Mouse (Mus musculus): ENCODE measurements around the gene Lrba.

The Lrba gene

DNA sequence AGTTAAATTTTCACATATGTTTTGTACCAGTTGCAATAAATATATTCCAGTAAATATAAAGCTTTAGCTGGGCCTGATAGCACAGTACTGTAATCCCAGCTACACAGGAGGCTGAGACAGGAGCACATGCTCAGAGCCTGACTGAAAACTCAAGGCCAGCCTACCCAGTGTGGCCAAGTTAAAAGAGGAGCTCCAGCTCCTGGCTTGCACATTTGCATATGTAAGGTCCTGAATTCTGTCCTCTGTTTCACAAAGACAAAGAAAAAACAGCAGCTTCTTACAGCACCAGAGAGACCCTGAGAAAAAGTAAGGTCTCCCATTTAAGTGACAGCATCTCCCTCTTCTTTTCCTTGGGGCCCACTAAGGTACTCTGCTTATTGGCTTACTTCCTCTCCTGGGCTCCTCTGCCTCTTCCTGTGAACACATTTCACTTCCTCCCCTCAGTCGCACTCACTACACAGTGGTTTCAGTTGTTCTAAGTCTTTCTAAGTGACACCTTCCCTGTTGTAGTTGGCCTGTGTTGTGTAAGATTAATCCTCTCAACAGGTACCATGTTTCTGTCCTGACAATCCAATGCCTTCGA is 453.2 kb downstream of the Lrba start:
- DNase-seq (ENCODE audit: low read depth): peak; percentile 40

DNA sequence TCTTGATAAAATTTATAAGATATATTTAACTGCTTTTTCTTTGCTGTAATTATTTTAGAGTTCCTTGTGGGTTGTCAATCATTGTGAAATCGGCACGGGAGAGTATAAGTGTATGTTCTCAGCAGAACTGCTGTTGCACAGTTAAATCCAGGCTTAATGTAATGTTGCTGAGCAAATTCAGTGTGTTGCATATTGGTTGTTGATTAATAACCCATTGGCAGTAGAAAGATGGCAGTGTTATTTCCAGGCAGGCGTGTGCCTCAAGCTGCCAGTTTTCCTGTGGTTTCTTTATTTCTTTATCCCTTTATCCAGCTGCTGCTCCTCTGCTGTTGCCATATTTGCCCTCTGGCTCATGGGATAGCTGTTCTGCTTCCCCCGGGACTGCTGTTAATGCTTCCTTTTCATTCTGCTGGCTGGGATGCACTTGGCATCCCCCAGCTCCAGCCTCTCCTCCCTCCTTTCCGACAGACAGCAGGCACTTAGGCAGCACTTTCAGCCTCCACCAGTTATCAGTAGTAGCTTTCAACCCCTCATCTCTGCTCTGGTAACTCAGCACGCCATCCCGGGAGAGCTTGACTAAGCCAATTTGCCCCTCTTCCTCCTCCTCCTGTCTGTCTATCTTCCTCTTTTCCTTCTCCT is 463.2 kb downstream of the Lrba start:
- no peak for DNase-seq (ENCODE audit: low read depth)

DNA sequence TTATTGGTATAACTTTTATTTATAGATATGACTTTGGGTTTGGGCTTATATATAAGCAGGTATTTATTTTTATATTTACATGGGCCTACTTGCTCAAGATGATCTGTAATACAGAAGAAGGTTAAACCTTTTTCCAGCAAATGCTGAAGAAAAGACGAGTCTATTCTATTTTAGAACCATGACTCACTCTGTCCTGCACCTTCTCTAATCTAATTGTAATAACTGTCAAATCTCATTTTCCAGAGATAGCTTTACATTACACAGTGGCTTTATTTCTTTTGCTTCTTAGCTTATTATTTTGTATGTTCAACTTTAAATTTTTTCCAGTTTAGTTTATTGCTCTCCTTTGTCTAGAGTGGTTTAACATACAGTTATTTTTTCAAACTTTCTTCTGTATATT is 464.0 kb downstream of the Lrba start:
- no peak for DNase-seq (ENCODE audit: low read depth)

DNA sequence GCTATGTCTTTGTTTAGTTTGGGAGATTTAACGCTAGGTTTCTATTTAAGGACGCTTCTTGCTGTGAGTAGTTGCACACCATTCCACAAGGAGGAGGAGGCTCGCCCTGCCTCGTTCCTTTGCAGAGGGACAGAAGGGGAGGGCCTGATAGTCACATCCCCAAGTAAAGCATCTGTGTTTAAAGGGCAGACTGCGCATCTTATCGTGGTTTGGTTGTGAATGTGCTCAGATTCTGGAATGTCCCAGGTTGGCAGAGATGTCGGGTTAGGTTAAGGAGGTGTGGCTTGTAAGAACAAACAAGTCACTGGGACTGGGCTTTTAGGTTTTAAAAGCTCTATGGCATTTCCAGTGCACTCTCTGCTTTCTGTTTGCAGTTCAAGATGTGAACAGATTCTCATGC is 464.8 kb downstream of the Lrba start:
- no peak for DNase-seq (ENCODE audit: low read depth)

DNA sequence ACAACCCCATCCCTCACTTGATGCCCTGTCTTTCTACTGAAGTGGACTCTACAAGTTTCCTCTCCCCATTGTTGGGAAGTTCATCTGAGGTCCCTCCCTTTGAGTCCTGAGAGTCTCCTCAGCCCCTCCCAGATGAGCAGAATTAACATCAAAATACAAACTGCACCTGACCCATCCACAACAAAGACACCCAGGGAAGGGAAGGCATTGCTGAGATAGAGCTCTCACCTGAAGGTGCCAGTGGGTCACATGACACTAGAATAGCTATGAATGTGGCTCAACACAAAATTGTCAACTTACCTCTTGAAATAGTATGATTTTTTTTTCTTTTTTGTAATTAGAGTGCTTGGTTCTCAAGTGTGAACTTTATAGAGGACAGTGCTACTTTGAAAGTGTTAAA is 468.3 kb downstream of the Lrba start:
- DNase-seq (ENCODE audit: low read depth): no peak

DNA sequence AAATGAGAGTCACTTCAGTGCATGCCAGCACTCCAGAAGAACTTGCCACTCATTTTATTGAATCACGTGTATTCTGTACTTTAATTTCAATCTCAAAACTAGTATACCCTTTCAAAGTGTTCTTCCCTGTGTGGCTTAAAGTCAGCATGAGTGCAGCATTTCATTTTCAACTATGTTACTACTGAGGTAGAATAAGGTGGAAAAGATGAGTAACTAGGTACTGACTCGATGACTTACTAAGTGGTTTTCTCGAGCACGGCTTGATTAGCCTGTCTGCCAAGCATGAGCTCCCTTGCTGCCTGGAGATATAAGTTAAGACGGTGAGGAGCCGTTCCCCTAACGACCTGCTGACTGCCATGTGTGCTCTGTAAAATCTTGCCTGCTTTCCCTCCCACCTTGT is 469.1 kb downstream of the Lrba start:
- no peak for DNase-seq (ENCODE audit: low read depth)

DNA sequence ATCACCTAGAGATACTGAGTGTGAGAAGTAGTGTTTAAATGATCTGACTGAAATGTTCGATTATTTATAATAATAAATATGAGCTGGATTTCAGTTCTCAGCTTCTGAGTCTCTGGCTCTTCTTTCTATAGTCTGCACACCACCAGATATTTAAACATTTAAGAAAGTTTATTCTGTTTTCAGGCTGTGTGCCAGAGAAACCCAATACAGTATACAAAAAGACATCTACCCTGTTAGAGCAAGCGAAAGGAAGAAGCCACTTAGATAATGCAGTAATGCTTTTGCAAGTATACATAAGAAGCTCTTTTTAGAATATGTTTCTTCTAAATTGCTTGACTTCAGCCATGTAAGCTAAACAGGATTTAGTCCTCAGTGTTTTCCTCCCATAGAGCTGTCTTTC is 474.5 kb downstream of the Lrba start:
- DNase-seq (ENCODE audit: low read depth): no peak

DNA sequence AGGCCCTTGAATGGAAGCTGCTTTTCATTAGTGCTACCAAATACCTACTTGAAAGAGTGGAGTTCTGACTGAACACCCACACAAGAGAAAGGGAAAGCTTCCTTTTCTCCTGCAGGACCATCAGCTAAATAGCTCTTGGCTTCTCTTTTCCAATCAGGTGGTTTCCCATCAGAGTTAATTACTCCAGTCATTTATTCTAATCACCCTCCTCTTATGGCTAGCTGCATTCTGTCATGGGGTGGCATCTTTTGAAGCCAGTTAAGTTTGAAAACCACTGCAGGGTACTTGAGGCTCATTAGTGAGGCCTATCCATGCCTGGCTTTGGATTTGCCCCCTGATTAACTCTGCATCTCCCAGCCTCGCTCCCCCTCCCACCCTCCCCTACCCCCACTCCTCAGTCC is 476.7 kb downstream of the Lrba start:
- DNase-seq (ENCODE audit: low read depth): no peak

DNA sequence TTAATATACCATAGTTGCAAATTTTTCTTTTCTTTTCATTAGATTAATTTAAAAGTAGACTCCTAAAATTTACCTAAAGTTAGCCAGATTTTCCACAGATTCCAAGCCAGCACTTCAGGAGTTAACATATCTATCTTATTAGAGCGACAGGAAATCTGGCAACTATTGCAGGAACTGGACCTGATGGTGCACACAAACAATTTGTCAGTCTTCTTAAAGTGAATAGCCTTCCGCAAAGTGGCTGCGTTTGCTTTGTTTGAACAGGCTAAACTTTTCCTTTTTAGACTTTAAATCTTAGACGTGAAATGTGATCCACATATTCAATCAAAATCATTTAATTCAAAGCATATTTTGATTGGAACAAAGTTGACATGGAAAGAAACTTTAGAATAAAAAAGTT is 485.0 kb downstream of the Lrba start:
- DNase-seq (ENCODE audit: low read depth): no peak

DNA sequence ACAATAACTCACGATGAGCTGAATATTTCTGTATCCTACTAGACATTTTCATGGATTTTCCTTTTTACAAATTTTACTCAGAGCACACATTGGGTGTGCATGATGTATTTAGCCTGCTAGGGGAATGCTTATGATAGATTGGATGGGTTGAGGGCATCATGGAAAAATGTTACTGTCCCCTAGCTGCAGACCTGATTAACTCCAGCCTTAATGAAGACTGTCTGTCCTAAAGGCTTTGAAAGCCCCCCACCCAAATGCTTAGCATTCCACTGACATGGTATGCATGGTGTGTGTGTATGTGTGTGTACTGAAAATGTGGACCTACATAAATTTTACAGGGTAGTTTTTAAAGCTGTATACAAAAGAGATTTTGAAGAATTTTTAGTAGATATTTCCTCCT is 487.1 kb downstream of the Lrba start:
- DNase-seq (ENCODE audit: low read depth): no peak

DNA sequence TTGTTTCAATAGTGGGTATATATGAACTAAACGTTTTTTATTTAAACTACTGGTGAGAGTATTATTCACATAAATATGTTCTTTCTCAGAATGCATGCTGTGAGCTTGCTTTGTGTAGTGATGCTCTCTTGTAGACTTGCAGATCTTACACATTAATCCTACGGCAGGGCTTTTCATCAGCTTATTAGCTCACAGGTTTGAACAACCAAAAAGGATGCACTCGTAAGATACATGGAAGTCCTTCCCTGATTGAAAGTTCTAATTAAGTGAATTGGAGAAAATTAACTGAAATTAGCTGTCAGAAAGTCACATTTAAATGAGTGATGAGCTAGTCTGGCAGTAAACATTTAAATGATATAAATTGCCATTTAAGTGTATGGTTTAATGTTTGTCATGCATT is 488.3 kb downstream of the Lrba start:
- no peak for DNase-seq (ENCODE audit: low read depth)

DNA sequence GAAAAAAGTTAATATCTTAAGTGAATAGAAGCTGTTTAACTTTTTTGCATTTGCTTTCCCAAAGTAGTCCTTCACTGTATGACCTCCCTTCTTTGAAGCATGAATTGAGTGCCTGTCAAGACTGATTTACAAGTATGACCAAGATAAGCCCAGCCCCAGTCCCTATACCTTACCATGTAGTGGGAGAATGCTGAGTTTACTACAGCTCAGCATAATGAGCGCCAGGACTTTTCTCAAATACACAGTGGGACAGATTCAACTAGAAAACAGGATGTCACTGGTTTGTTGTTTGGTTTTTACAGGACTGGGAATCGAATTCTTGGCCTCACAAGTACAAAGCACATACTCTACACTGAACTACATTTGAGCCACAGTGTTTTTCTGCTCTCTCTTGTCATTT is 490.0 kb downstream of the Lrba start:
- DNase-seq (ENCODE audit: low read depth): no peak

DNA sequence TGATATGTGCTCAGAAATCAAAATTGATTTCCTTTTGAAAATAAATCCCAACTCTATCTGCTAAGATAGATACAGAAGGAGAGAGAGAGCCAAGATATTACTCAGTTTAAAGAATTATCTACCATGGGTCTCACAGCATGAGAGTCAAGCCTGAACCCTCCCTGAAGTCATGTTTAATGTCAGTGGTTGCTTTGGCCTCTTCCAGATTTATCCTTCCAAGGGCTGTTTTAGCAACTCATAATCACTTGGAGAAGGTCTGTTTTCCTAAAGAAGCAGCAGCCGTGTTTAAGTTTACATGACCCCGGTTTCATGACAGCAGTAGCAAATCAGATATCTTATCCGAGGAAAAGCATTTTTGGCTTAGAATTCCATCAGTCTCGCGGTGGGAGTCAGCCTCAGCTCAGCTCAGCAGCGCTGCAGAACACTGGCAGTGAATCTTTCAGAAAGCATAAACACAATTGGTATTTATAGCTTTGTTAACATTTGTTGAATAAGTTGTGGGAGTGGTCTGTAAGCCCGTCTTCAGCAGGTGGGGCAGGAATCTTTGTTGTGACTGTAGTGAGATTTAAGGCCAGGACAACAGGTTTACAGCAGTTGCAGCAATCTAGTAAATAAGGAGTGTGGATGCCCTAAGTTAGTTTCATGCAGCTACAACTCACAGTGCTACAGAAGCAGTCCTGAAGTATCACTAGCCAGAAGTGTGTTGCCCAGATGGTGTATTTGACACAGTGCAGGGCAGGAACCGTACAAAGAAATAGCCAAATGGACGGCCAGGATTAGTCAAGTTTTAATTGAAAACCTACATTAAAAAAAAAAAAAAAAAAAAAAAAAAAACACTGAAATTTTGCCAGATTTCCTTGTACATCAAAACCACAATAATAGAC is 499.2 kb downstream of the Lrba start:
- no peak for DNase-seq (ENCODE audit: low read depth)

DNA sequence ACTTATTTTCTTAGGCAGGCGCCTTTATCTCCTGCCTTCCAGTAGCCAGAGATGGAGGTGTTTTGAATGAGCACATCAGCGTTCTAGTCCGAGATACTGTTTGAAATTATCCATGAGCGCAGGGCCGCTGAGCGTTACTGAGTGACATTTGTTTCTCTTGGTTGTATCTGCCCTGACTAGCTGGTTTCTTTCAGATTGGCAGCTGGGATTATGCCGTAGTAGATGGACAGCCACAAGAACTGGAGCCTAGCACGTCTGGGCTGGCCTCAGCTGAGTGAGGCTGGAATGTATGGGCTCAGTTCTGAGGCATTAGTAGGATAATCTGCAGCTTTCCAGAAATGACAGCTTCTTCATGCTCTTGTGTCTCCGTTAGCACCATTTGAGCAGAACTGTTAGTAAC is 500.6 kb downstream of the Lrba start:
- DNase-seq (ENCODE audit: low read depth): no peak

DNA sequence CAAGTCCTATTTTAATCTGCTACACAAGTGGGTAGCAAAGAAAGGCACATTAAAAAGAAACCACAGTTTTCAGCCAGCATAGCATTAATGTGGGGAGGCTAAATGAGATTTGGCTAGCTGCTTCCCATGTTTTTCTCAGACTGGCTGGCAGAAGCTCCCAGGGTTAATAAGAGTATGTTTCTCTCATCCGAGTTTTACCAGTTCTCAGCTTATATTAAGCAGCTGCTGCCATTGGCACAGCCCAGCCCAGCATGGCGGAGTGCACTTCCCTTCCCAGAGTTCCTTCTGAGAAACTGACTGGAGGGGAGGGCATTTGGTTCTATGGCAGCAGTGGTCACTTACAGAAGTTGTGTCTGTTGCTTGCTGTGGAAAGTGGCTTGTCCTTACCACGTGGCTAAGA is 514.4 kb downstream of the Lrba start:
- DNase-seq (ENCODE audit: low read depth): no peak

DNA sequence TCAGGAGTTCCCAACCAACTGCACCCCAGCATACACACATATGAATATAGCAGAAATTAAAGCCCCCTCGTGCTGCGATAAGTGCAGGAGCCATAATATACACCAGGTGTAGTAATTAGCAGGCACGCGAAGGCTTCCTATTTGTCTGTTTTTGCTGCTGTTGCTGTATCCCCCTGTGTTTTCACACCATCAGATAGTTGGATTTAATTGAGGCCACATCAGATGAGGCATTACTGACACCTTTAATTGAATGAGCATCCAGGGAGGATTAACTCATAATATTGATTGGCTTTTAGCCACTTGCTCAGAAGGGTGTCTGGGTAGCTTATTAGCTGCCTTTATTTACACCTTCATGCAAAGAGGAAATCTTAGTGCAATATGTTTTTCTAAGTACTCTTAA is 515.3 kb downstream of the Lrba start:
- no peak for DNase-seq (ENCODE audit: low read depth)

DNA sequence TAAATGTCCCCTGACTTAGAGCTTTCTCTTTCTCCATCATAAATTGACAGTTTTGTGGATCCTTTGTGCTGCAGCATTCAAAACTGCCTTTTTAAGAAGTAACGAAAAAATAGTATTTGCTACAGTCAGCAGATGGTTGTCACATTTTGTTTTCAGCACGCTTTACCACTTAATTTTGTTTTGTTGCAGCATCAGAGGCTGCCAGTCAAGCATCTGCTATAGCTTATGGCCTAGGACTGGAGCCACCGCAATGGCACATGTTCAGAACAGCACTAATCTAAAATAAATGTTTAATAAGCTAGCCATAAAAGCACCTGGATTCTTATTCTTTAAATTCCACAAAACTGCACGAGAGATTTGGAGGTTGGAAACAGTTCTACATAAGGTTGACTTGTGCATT is 520.9 kb downstream of the Lrba start:
- DNase-seq (ENCODE audit: low read depth): no peak

DNA sequence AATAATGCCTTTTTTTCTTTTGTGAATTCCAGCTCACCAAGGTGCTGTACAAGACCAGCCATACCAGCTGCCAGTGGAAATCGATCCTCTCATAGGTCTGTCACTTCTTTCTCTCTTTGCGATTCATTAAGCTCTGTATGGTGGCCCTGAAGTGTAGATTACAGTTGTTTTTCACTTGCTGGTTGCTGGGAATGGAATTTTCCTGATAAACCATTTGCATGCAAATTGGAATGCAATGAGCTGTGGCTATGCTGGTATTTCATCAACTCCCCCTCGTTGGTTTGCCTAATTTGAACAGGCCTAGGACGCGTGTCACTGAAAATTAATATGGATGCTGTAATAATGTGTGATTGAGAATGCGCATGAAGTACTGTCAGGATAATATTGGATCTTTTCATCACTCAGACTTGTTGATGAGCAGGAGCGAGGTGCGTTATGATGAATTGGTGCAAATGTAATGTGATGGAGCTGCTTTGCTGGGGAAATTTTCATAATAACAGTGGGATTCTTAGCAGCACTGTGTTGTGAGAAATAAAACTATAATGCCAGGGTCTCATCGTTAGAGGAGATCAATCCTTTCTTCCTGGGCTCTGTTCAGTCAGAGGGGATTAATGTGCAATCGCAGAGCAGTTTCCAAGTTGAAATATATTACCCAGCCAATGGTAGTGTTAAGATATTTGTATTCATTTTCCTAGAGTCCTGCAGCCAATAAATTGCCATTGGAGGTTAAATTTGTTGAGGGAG is 521.5 kb downstream of the Lrba start:
- no peak for DNase-seq (ENCODE audit: low read depth)

DNA sequence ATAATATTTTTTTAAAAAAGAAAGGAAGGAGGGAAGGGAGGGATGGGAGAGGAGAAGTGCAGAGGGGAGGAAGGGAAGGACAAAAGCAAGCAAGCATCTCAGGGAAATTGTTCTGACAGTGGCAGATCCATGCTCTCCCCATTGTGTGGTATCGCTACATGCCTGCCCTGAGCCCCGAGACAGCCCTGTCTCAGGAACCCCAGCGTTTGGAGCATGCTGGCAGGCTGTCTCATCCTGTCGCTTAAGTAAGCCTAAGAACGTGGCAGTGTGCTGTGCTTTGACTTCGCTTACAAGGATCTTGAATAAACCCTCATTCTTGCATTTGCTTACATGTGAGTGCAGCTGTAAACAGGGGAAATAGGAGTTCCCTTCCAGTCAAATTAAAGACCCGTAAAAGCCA is 526.2 kb downstream of the Lrba start:
- no peak for DNase-seq (ENCODE audit: low read depth)

DNA sequence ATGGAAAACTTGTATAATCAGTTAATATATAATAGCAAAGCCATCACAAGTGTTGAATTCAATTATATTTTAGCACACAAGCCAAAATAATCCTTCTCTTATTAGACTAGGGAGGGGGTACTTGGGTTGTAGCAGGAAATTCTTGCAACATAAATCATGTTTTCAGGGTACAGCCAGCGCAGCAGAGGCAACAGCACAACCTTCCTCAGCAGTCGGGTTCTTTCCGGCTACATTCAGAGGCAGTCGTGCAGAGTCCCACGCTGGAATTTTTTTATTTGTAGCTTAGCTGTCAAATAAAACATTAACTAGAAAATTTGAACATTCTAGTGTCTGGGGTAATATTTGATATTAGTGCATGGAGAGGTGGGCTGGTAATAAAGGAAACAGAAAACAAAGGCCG is 529.7 kb downstream of the Lrba start:
- no peak for DNase-seq (ENCODE audit: low read depth)

DNA sequence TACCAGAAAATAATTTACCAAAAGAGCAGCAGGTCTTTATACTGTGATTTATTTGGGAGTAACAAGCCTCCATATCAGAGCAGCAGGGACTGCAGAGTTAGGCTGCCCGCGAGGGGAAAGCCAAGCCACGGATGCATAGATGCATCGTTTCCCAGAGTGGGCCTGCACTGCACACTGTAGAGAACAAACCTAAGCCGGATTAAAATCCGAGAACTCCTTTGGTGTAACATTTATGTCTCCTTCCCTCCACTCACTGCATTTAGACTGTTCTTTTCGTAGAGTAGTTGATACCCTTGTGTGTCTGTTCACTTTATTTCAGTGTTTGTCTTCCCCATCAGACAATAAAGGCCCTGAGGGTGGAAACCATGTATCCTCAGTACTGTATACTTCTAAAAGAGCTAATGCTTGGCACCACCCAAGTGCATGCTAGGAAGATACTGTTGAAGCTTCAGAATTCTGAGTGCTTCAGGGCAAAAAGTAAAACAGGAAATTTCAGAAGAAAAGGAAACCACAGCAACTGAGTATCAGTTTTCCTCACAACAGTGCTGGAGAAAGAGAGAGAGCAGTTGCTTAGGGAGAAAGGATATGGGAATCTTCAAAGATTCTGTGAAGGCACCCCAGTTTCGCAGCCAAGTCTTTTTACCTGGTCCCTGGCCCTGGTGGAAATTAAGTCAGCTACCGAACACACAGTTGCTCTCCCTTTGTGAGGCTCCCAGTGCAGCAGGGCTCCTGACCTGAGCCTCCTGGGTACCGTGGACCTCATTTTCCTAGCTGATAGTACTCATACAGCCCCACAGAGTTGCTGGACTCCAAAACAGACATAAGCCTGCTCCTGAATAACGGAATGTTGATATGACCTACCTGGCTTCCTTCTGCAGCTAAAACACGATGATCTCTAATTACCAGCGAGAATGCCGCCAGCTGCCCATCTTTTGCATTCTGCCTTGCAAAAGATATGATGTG is 530.4 kb downstream of the Lrba start:
- DNase-seq (ENCODE audit: low read depth): no peak

DNA sequence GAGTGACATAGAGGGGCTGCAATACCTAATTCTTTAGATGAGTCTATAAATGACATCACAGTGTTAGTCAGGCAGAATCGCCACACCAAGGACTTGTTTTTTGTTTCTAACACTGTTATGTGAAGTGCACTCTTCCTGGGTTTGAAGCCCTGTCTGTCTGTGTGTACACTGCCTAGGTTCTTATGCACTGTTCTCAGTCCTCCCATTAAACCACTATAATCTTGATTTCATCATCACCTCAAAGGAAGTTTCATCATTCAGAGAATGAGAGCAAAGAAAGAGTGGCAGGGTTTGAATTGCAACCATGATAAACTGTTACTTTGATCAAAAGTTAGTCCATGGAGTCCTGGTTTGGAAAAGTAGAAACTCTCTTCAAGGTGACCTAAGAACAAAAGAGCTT is 532.1 kb downstream of the Lrba start:
- no peak for DNase-seq (ENCODE audit: low read depth)

Data from naive thymus-derived CD4-positive, alpha-beta T cell, adult 2 months (primary cell).